Mouse (Mus musculus): ENCODE data around the gene 2310007B03Rik. TPM values are rescaled to one million over a fixed set of nuclear protein-coding genes. Genes with fewer than 3 reads are reported as not detected.
A peak's percentile ranks its signal among the peaks of the same experiment; 100 is the strongest.
"Not testable (repeated sequence)": the region's sequence is repeated elsewhere in the genome, so short reads cannot be mapped to it uniquely, and the experiment has no call there.

2310007B03Rik gene
- polyA plus RNA-seq (2015; fragmentation: Nextera tagmentation; extraction: Ambion mirVana) = 1.3 and 1.4 TPM in 2 replicates

GRCm38 (mm10) chr1:93160501-93161133 is at the start of gene 2310007B03Rik:
Gene 2310007B03Rik, minus strand, starts transcription at chr1:93160948.
- ATAC-seq (ENCODE audit: insufficient number of reproducible peaks, insufficient read depth, low FRiP score, low TSS enrichment, low read depth) = no peak
- Histone ChIP-seq H3K4me3 (no peak within 1 kb of the TSS), H3K27ac (no peak within 1 kb of the TSS), H3K27me3 (no peaks in the 10 kb centered on the region), H3K36me3 (no peaks in the 10 kb centered on the region), H3K9ac (no peak within 1 kb of the TSS), H3K4me1 (peaks cover 12% of the 10 kb centered on the region), H3K4me2 (no peak within 1 kb of the TSS), H3K9me3 (no peaks in the 10 kb centered on the region)
- 59% methylated on average over 8 of the region's 8 CpGs for WGBS

GRCm38 (mm10) chr1:93210213-93210641 is 49.5 kb upstream of the 2310007B03Rik start:
- ATAC-seq (ENCODE audit: insufficient number of reproducible peaks, insufficient read depth, low FRiP score, low TSS enrichment, low read depth) = peak; percentile 54; the same call in 1 of the 2 replicates
- WGBS = 31% methylated on average over 9 of the region's 9 CpGs
- no peaks in the 10 kb centered on the region for H3K9me3 ChIP-seq
- no peaks in the 10 kb centered on the region for H3K36me3 ChIP-seq
- no peaks in the 10 kb centered on the region for H3K27me3 ChIP-seq
- H3K4me1 ChIP-seq = peaks cover 44% of the 10 kb centered on the region
- H3K4me3 ChIP-seq = no peak overlapping the region
- H3K27ac ChIP-seq = peak overlapping the region; percentile 84
- H3K4me2 ChIP-seq = no peak overlapping the region
- no peak overlapping the region for H3K9ac ChIP-seq

- H3K4me2 ChIP-seq = no peak overlapping the region
- no peak overlapping the region for H3K4me3 ChIP-seq
- no peaks in the 10 kb centered on the region for H3K36me3 ChIP-seq
- H3K9ac ChIP-seq = no peak overlapping the region
- H3K27me3 ChIP-seq = no peaks in the 10 kb centered on the region
- no peaks in the 10 kb centered on the region for H3K9me3 ChIP-seq
- H3K4me1 ChIP-seq = peaks cover 39% of the 10 kb centered on the region
- no peak for ATAC-seq (ENCODE audit: insufficient number of reproducible peaks, insufficient read depth, low FRiP score, low TSS enrichment, low read depth)
- H3K27ac ChIP-seq = no peak overlapping the region
- 81% methylated on average over 4 of the region's 4 CpGs for WGBS
These were observed 46.9 kb upstream of the 2310007B03Rik start for GRCm38 (mm10) chr1:93207536-93208064.

GRCm38 (mm10) chr1:93206277-93206970 is 45.7 kb upstream of the 2310007B03Rik start:
- Histone ChIP-seq H3K27ac (no peak overlapping the region), H3K9me3 (no peaks in the 10 kb centered on the region), H3K4me2 (no peak overlapping the region), H3K36me3 (no peaks in the 10 kb centered on the region), H3K4me1 (peaks cover 30% of the 10 kb centered on the region), H3K4me3 (no peak overlapping the region), H3K9ac (no peak overlapping the region), H3K27me3 (no peaks in the 10 kb centered on the region)
- no peak for ATAC-seq (ENCODE audit: insufficient number of reproducible peaks, insufficient read depth, low FRiP score, low TSS enrichment, low read depth)
- 63% methylated on average over 12 of the region's 12 CpGs for WGBS

GRCm38 (mm10) chr1:93197916-93198315 is 37.2 kb upstream of the 2310007B03Rik start:
- no peak overlapping the region for H3K27ac ChIP-seq
- 70% methylated on average over 3 of the region's 3 CpGs for WGBS
- no peak for ATAC-seq (ENCODE audit: insufficient number of reproducible peaks, insufficient read depth, low FRiP score, low TSS enrichment, low read depth)
- no peaks in the 10 kb centered on the region for H3K4me1 ChIP-seq
- no peak overlapping the region for H3K9ac ChIP-seq
- no peaks in the 10 kb centered on the region for H3K27me3 ChIP-seq
- no peak overlapping the region for H3K4me3 ChIP-seq
- H3K36me3 ChIP-seq = no peaks in the 10 kb centered on the region
- H3K4me2 ChIP-seq = no peak overlapping the region
- H3K9me3 ChIP-seq = no peaks in the 10 kb centered on the region

GRCm38 (mm10) chr1:93197454-93197853 is 36.7 kb upstream of the 2310007B03Rik start:
- not testable (repeated sequence) for H3K4me2 ChIP-seq; ATAC-seq (ENCODE audit: insufficient number of reproducible peaks, insufficient read depth, low FRiP score, low TSS enrichment, low read depth); H3K27me3 ChIP-seq; H3K9me3 ChIP-seq; H3K4me3 ChIP-seq; H3K4me1 ChIP-seq; H3K36me3 ChIP-seq; H3K9ac ChIP-seq; H3K27ac ChIP-seq
- 81% methylated on average over 2 of the region's 2 CpGs for WGBS

- WGBS = 80% methylated on average over 3 of the region's 3 CpGs
- no peak overlapping the region for H3K4me3 ChIP-seq
- H3K27ac ChIP-seq = no peak overlapping the region
- no peak overlapping the region for H3K4me2 ChIP-seq
- no peaks in the 10 kb centered on the region for H3K36me3 ChIP-seq
- ATAC-seq (ENCODE audit: insufficient number of reproducible peaks, insufficient read depth, low FRiP score, low TSS enrichment, low read depth) = no peak
- no peak overlapping the region for H3K9ac ChIP-seq
- no peaks in the 10 kb centered on the region for H3K9me3 ChIP-seq
- H3K27me3 ChIP-seq = peaks cover 7% of the 10 kb centered on the region
- H3K4me1 ChIP-seq = peaks cover 3% of the 10 kb centered on the region; the same call in 1 of the 2 replicates
These were observed 34.2 kb upstream of the 2310007B03Rik start for GRCm38 (mm10) chr1:93194961-93195360.

- Histone ChIP-seq H3K4me3 (no peak overlapping the region), H3K27me3 (peaks cover 13% of the 10 kb centered on the region), H3K4me2 (peak overlapping the region; percentile 36), H3K9me3 (no peaks in the 10 kb centered on the region), H3K36me3 (no peaks in the 10 kb centered on the region), H3K9ac (peak overlapping the region; percentile 49; the same call in 1 of the 2 replicates), H3K4me1 (peaks cover 3% of the 10 kb centered on the region; the same call in 1 of the 2 replicates), H3K27ac (no peak overlapping the region)
- no peak for ATAC-seq (ENCODE audit: insufficient number of reproducible peaks, insufficient read depth, low FRiP score, low TSS enrichment, low read depth)
- 10% methylated on average over 11 of the region's 17 CpGs for WGBS
These were observed 30.1 kb upstream of the 2310007B03Rik start for GRCm38 (mm10) chr1:93190726-93191305.

- Histone ChIP-seq H3K27me3 (no peaks in the 10 kb centered on the region), H3K9ac (no peak overlapping the region), H3K9me3 (no peaks in the 10 kb centered on the region), H3K4me1 (peaks cover 5% of the 10 kb centered on the region; the same call in 1 of the 2 replicates), H3K4me2 (no peak overlapping the region), H3K27ac (no peak overlapping the region), H3K36me3 (no peaks in the 10 kb centered on the region), H3K4me3 (no peak overlapping the region)
- 74% methylated on average over 14 of the region's 14 CpGs for WGBS
- no peak for ATAC-seq (ENCODE audit: insufficient number of reproducible peaks, insufficient read depth, low FRiP score, low TSS enrichment, low read depth)
These were observed 23.5 kb upstream of the 2310007B03Rik start for GRCm38 (mm10) chr1:93184071-93184828.

GRCm38 (mm10) chr1:93182281-93182680 is 21.5 kb upstream of the 2310007B03Rik start:
- no peak overlapping the region for H3K4me3 ChIP-seq
- H3K4me2 ChIP-seq = no peak overlapping the region
- no peaks in the 10 kb centered on the region for H3K36me3 ChIP-seq
- H3K9ac ChIP-seq = no peak overlapping the region
- H3K27me3 ChIP-seq = no peaks in the 10 kb centered on the region
- H3K27ac ChIP-seq = no peak overlapping the region
- WGBS = 86% methylated on average over 7 of the region's 7 CpGs
- no peak for ATAC-seq (ENCODE audit: insufficient number of reproducible peaks, insufficient read depth, low FRiP score, low TSS enrichment, low read depth)
- no peaks in the 10 kb centered on the region for H3K9me3 ChIP-seq
- H3K4me1 ChIP-seq = peaks cover 10% of the 10 kb centered on the region

Measured in embryonic facial prominence, embryonic 13.5 days (tissue).